Mouse (Mus musculus): ENCODE measurements around the gene Nhsl2. TPM values are rescaled to one million over a fixed set of nuclear protein-coding genes. Genes with fewer than 3 reads are reported as not detected.
A peak's percentile ranks its signal among the peaks of the same experiment; 100 is the strongest.

Nhsl2 gene
- polyA plus RNA-seq, 1 experiment from 2014 or later: 4.9 TPM

- no peak overlapping the region for H3K4me3 ChIP-seq (replicated peaks; ENCODE audit: low read length)
- 0 out of 2 replicates have a peak, but pooled peaks cover 2% of the 10 kb centered on the region for H3K27me3 ChIP-seq (replicated peaks; ENCODE audit: control insufficient read depth, insufficient read depth, low read length)
- H3K9ac ChIP-seq (replicated peaks; ENCODE audit: low read depth, low read length): no peak overlapping the region
- H3K27ac ChIP-seq (ENCODE audit: low read length): no peak overlapping the region
- H3K9me3 ChIP-seq (ENCODE audit: control insufficient read depth, low read length): no peaks in the 10 kb centered on the region
- WGBS: 85% methylated on average over 7 of the region's 7 CpGs
- H3K4me2 ChIP-seq (ENCODE audit: low read length): no peak overlapping the region
- no peak for ATAC-seq
- no peaks in the 10 kb centered on the region for H3K4me1 ChIP-seq (replicated peaks; ENCODE audit: control insufficient read depth, insufficient read depth, low read length)
- no peaks in the 10 kb centered on the region for H3K36me3 ChIP-seq (ENCODE audit: control insufficient read depth, insufficient read depth)
These were observed 44.6 kb downstream of the Nhsl2 start for GRCm38 (mm10) chrX:101893796-101894195.

GRCm38 (mm10) chrX:101898341-101898740 lies 49.2 kb downstream of the Nhsl2 start:
- Histone ChIP-seq H3K9me3 (ENCODE audit: control insufficient read depth, low read length) (no peaks in the 10 kb centered on the region), H3K27me3 (replicated peaks; ENCODE audit: control insufficient read depth, insufficient read depth, low read length) (0 out of 2 replicates have a peak, but pooled peaks cover 4% of the 10 kb centered on the region), H3K27ac (ENCODE audit: low read length) (no peak overlapping the region), H3K9ac (replicated peaks; ENCODE audit: low read depth, low read length) (no peak overlapping the region), H3K4me2 (ENCODE audit: low read length) (no peak overlapping the region), H3K36me3 (ENCODE audit: control insufficient read depth, insufficient read depth) (no peaks in the 10 kb centered on the region), H3K4me3 (replicated peaks; ENCODE audit: low read length) (no peak overlapping the region), H3K4me1 (replicated peaks; ENCODE audit: control insufficient read depth, insufficient read depth, low read length) (no peaks in the 10 kb centered on the region)
- 0 out of 2 replicates have a peak, but pooled peaks have one; percentile 52 for ATAC-seq
- 53% methylated on average over 4 of the region's 4 CpGs for WGBS

- Histone ChIP-seq H3K9me3 (ENCODE audit: control insufficient read depth, low read length) (no peaks in the 10 kb centered on the region), H3K4me2 (ENCODE audit: low read length) (no peak overlapping the region), H3K36me3 (ENCODE audit: control insufficient read depth, insufficient read depth) (no peaks in the 10 kb centered on the region), H3K4me1 (replicated peaks; ENCODE audit: control insufficient read depth, insufficient read depth, low read length) (no peaks in the 10 kb centered on the region), H3K27me3 (replicated peaks; ENCODE audit: control insufficient read depth, insufficient read depth, low read length) (0 out of 2 replicates have a peak, but pooled peaks cover 2% of the 10 kb centered on the region), H3K4me3 (replicated peaks; ENCODE audit: low read length) (no peak overlapping the region), H3K27ac (ENCODE audit: low read length) (no peak overlapping the region), H3K9ac (replicated peaks; ENCODE audit: low read depth, low read length) (no peak overlapping the region)
- no peak for ATAC-seq
- WGBS: 79% methylated on average over 7 of the region's 7 CpGs
These were observed 52.8 kb downstream of the Nhsl2 start for GRCm38 (mm10) chrX:101901806-101902490.

GRCm38 (mm10) chrX:101902597-101902996 lies 53.4 kb downstream of the Nhsl2 start:
- no peak overlapping the region for H3K4me3 ChIP-seq (replicated peaks; ENCODE audit: low read length)
- H3K4me2 ChIP-seq (ENCODE audit: low read length): no peak overlapping the region
- no peak for ATAC-seq
- 80% methylated on average over 4 of the region's 4 CpGs for WGBS
- no peak overlapping the region for H3K9ac ChIP-seq (replicated peaks; ENCODE audit: low read depth, low read length)
- H3K27me3 ChIP-seq (replicated peaks; ENCODE audit: control insufficient read depth, insufficient read depth, low read length): 0 out of 2 replicates have a peak, but pooled peaks cover 2% of the 10 kb centered on the region
- H3K9me3 ChIP-seq (ENCODE audit: control insufficient read depth, low read length): no peaks in the 10 kb centered on the region
- H3K4me1 ChIP-seq (replicated peaks; ENCODE audit: control insufficient read depth, insufficient read depth, low read length): no peaks in the 10 kb centered on the region
- no peak overlapping the region for H3K27ac ChIP-seq (ENCODE audit: low read length)
- no peaks in the 10 kb centered on the region for H3K36me3 ChIP-seq (ENCODE audit: control insufficient read depth, insufficient read depth)

GRCm38 (mm10) chrX:101907301-101907700 lies 58.1 kb downstream of the Nhsl2 start:
- Histone ChIP-seq H3K4me2 (ENCODE audit: low read length) (no peak overlapping the region), H3K9me3 (ENCODE audit: control insufficient read depth, low read length) (no peaks in the 10 kb centered on the region), H3K27ac (ENCODE audit: low read length) (no peak overlapping the region), H3K9ac (replicated peaks; ENCODE audit: low read depth, low read length) (no peak overlapping the region), H3K36me3 (ENCODE audit: control insufficient read depth, insufficient read depth) (no peaks in the 10 kb centered on the region), H3K27me3 (replicated peaks; ENCODE audit: control insufficient read depth, insufficient read depth, low read length) (no peaks in the 10 kb centered on the region), H3K4me1 (replicated peaks; ENCODE audit: control insufficient read depth, insufficient read depth, low read length) (no peaks in the 10 kb centered on the region), H3K4me3 (replicated peaks; ENCODE audit: low read length) (no peak overlapping the region)
- no peak for ATAC-seq
- 60% methylated on average over 5 of the region's 5 CpGs for WGBS

- no peaks in the 10 kb centered on the region for H3K9me3 ChIP-seq (ENCODE audit: control insufficient read depth, low read length)
- ATAC-seq: peak; percentile 84
- no peak overlapping the region for H3K9ac ChIP-seq (replicated peaks; ENCODE audit: low read depth, low read length)
- 55% methylated on average over 2 of the region's 2 CpGs for WGBS
- H3K4me3 ChIP-seq (replicated peaks; ENCODE audit: low read length): no peak overlapping the region
- no peaks in the 10 kb centered on the region; the same call in 1 of the 2 replicates for H3K27me3 ChIP-seq (replicated peaks; ENCODE audit: control insufficient read depth, insufficient read depth, low read length)
- H3K4me1 ChIP-seq (replicated peaks; ENCODE audit: control insufficient read depth, insufficient read depth, low read length): no peaks in the 10 kb centered on the region
- H3K4me2 ChIP-seq (ENCODE audit: low read length): no peak overlapping the region
- H3K27ac ChIP-seq (ENCODE audit: low read length): no peak overlapping the region
- no peaks in the 10 kb centered on the region for H3K36me3 ChIP-seq (ENCODE audit: control insufficient read depth, insufficient read depth)
These were observed 79.9 kb downstream of the Nhsl2 start for GRCm38 (mm10) chrX:101929131-101929530.

GRCm38 (mm10) chrX:101930301-101930700 lies 81.1 kb downstream of the Nhsl2 start:
- H3K27ac ChIP-seq (ENCODE audit: low read length): no peak overlapping the region
- WGBS: 89% methylated on average over 6 of the region's 6 CpGs
- no peaks in the 10 kb centered on the region; the same call in 1 of the 2 replicates for H3K27me3 ChIP-seq (replicated peaks; ENCODE audit: control insufficient read depth, insufficient read depth, low read length)
- H3K9ac ChIP-seq (replicated peaks; ENCODE audit: low read depth, low read length): no peak overlapping the region
- no peak for ATAC-seq
- H3K4me1 ChIP-seq (replicated peaks; ENCODE audit: control insufficient read depth, insufficient read depth, low read length): no peaks in the 10 kb centered on the region
- no peak overlapping the region for H3K4me3 ChIP-seq (replicated peaks; ENCODE audit: low read length)
- H3K9me3 ChIP-seq (ENCODE audit: control insufficient read depth, low read length): no peaks in the 10 kb centered on the region
- H3K36me3 ChIP-seq (ENCODE audit: control insufficient read depth, insufficient read depth): no peaks in the 10 kb centered on the region
- H3K4me2 ChIP-seq (ENCODE audit: low read length): no peak overlapping the region

GRCm38 (mm10) chrX:101931016-101931415 lies 81.8 kb downstream of the Nhsl2 start:
- no peak overlapping the region for H3K4me2 ChIP-seq (ENCODE audit: low read length)
- H3K9me3 ChIP-seq (ENCODE audit: control insufficient read depth, low read length): no peaks in the 10 kb centered on the region
- no peak for ATAC-seq
- H3K9ac ChIP-seq (replicated peaks; ENCODE audit: low read depth, low read length): no peak overlapping the region
- 91% methylated on average over 5 of the region's 5 CpGs for WGBS
- no peaks in the 10 kb centered on the region; the same call in 1 of the 2 replicates for H3K27me3 ChIP-seq (replicated peaks; ENCODE audit: control insufficient read depth, insufficient read depth, low read length)
- no peaks in the 10 kb centered on the region for H3K36me3 ChIP-seq (ENCODE audit: control insufficient read depth, insufficient read depth)
- no peak overlapping the region for H3K4me3 ChIP-seq (replicated peaks; ENCODE audit: low read length)
- H3K4me1 ChIP-seq (replicated peaks; ENCODE audit: control insufficient read depth, insufficient read depth, low read length): no peaks in the 10 kb centered on the region
- no peak overlapping the region for H3K27ac ChIP-seq (ENCODE audit: low read length)

- Histone ChIP-seq H3K9me3 (ENCODE audit: control insufficient read depth, low read length) (no peaks in the 10 kb centered on the region), H3K4me2 (ENCODE audit: low read length) (no peak overlapping the region)
- no peak for ATAC-seq
These were observed 83.1 kb downstream of the Nhsl2 start for GRCm38 (mm10) chrX:101932244-101932643.

More at GRCm38 (mm10) chrX:101932244-101932643, 83.1 kb downstream of the Nhsl2 start:
- Histone ChIP-seq H3K36me3 (ENCODE audit: control insufficient read depth, insufficient read depth) (no peaks in the 10 kb centered on the region), H3K27me3 (replicated peaks; ENCODE audit: control insufficient read depth, insufficient read depth, low read length) (no peaks in the 10 kb centered on the region), H3K4me3 (replicated peaks; ENCODE audit: low read length) (no peak overlapping the region), H3K9ac (replicated peaks; ENCODE audit: low read depth, low read length) (no peak overlapping the region), H3K27ac (ENCODE audit: low read length) (no peak overlapping the region), H3K4me1 (replicated peaks; ENCODE audit: control insufficient read depth, insufficient read depth, low read length) (no peaks in the 10 kb centered on the region)
- WGBS: 75% methylated on average over 7 of the region's 7 CpGs

Data from forebrain, embryonic 16.5 days (tissue).